Mouse (Mus musculus) cerebellum, postnatal 36 days (tissue): ENCODE data around the gene Iapp.
"Not testable (repeated sequence)": the region's sequence is repeated elsewhere in the genome, so short reads cannot be mapped to it uniquely, and the experiment has no call there.

Experiments
- DNase-seq, 2 experiments: peaks; one replicate each; pipeline ENCODE4 v3.0.0; 2021 to 2022; ENCODE audit warnings: mixed read lengths in 2 of 2

Gene Iapp

DNA sequence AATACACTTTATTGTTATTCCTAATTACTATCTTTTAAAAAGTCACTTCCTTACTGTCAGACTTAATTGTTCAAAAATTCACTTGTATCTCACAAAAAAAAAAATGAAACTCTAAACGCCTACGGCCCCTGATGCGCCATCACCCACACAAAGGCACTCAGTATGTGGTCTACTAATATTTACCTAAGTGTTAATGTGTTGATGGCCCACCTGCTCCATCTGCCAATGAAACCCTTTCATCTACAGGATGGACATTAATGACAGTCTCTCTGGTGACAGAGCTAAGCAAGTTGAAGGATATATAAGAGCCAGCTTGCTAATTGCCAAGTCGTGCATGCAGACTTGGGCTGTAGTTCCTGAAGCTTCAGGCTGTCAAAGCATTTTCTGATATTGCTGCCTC, at the start of gene Iapp:
Gene Iapp (plus strand): TSS at position 326 of the 400 bp plus-strand sequence.
- no peak for DNase-seq

DNA sequence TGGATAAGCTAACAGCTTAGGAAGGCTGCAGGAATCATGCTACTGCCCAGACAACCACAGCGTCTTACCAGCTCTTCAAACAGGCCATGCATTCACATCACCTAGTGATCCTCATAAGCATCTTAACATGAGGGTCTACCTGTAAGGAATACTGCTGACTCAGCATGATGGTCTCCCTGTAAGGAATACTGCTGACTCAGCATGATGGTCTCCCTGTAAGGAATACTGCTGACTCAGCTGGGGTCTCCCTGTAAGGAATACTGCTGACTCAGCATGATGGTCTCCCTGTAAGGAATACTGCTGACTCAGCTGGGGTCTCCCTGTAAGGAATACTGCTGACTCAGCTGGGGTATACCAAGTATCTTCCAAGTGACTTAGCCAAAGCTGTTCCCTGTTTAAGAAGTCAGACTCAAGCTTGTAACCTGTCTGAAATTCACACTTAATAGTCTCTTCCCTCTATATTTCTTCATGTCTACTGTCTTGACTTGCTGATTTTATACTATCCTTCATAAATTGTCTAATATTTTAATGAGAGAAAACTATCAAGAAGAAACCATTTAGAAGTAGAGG, 47.4 kb upstream of the Iapp start:
- not testable (repeated sequence) for DNase-seq

DNA sequence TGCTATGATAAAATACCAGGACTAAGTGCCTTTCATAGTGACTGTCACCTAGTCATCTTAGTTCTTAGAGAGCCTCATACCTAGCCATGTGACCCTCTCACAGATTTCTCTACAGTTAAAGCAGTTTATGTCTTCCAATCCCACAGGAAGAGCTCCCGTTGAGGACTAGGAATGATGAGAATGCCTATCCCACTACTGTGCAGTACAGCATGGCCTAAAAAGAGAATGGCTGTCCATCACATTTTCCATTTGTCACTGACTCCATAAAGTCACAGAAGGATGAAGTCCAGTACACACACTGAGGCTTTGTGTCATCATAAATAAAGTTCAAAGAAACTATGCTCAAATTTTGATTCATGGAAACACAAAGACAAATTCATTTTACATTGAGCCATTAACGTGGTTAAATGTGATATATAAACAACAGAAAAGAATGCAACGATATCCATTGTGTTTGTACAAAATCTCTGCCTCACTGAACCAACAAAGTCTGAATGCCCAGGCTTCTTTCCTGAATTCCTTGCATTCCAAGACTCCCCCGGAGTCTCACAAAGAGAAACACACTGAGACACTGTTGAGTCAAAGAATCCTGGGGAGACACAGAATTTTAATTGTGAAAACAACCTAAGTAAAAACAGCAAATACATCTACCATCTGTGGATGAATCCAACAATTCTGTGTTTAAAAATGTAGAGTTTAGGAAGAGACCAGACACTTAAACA, 22.3 kb upstream of the Iapp start:
- no peak for DNase-seq

DNA sequence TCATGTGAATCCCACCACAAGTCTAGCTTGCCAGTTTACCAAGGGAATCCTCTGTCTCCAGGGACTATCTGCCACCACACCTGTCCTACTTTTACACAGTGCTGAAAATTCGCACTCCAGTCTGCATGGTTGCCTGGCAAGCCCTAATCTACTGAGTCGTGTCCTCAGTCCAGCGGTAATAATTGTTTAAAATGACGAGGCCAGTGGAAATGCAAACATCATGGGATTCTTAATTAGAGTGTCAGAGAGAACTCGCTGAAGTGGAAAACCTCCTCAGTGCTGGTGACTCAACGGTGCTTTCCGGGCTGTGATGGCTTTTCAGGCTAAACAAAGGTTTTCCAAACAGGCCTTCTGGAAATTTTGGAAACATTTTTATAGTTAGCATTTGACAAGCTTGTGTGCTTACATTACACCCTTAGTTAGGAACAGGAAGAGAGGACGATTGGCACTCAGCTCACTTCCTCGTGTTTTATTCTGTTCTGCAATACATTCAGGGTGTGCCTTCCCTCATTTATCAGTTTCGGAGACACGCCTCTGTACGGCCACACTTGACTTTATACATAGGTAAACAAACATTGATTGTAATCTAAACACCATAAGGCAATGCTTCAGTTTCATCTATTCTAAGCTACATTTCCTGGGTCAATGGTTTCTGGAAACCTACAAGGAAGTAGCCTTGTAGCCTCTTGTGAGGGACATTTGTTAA, 8.7 kb upstream of the Iapp start:
- DNase-seq = no peak

DNA sequence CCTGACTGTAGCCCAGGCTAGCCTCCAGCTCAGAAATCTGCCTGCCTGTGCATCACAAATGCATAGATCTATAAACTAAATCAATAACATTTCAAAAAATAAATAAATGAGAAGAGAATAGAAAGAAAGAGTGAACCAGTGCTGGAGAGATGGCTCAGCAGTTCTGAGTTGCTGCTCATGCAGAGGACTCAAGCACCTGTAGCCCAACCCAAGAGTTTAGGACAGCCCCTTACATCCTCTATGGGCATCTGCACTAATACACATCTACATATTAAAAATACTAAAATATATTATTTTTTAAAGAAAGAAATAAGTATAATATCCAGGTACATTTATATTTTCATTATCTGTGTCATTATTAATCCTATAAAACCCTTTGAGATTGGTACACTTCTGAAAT, 6.9 kb downstream of the Iapp start:
- no peak for DNase-seq

DNA sequence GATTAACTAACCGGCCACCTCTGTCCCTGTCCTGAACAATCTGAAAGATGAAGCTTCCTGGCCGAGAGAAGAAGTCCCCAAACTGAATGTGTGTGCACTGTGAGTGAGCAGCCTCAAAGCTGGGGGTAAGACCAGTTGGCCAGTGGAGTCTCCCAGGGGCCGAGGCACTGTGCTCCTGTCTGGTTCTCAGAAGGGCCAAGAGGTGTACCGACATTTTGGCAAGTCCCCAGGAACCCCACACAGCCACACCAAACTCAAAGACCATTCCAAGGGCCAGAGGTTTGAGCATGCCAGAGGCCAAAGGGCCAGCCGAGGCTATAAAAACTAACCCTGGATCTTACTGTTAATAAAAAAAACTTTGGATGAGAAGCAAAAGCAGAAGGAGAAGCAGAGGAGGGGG, 16.1 kb downstream of the Iapp start:
- DNase-seq = no peak

DNA sequence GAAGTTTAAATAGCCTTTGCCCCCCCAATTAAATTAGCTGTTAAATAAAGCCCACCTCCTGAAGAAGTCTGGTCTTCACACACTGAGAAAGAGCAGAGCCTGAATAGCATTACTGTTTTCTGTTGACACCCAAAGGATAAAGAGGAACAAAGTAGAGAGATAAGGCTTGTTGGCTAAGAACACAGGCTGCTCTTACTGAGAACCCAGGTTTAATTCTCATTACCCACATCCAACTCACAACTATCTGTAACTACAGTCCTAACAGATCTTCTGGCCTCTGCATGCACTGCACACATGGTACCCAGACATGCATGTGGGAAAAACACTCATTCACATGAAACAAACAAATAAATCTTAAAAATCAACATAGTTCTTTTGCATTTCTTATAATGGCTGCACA, 18.9 kb downstream of the Iapp start:
- no peak for DNase-seq

DNA sequence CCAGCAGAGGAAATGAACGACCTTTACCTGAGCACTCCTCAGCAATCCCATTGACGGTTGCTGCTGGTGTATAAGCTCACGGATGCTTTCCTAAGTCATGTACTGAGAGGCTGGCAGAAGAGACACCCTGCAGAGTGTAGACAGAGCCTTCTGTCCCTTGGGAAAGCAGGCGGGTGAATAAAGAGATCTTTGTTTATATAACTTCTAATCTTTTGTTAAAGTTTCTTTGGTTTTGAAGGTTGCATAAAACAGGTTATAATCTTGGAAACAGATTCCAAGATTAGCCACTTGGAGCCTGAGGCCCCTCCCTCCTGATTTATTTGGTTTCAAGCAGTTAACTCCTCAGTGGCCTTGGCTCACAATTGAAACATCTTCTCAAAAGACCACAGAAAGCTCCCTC, 24.7 kb downstream of the Iapp start, which contains the start of gene Slco1a5:
Gene Slco1a5 (minus strand): TSS at position 101 of the 400 bp plus-strand sequence.
- no peak for DNase-seq

DNA sequence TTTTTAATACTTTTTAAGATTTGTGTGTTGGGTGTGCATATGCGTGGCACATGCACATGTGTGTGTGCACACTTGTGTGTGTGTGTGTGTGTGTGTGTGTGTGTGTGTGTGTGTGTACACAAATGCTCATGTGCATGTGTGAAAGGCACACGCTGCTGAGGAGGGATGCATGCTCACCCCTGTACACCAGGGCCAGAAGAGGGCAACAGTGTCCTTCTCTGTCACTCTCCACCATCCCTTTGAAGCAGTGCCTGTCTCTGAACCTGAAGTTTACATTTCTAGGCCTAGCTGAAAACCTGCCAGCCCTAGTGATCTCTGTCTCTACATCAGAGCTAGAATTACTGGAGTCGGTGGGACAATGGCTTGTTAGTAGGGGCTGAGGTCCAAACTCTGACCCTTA, 28.4 kb downstream of the Iapp start:
- DNase-seq = no peak

DNA sequence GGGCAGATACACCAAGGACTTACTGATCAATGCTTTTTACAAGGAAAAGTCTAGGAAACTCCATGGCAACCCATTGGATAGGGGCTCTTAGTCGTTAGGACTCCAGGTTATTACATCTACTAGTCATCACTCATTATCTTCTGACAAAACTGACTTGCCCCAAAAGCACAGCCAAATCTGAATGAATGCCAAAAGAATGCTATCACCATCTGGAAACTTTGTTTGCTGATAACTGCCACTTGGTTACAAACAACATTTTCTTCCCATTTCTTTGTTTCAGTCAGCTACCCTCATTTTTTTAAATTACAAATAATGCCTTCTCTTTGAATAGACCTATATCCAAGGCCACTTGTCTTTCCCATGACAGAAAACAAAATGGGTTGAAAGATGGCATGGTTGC, 31.0 kb downstream of the Iapp start:
- no peak for DNase-seq

DNA sequence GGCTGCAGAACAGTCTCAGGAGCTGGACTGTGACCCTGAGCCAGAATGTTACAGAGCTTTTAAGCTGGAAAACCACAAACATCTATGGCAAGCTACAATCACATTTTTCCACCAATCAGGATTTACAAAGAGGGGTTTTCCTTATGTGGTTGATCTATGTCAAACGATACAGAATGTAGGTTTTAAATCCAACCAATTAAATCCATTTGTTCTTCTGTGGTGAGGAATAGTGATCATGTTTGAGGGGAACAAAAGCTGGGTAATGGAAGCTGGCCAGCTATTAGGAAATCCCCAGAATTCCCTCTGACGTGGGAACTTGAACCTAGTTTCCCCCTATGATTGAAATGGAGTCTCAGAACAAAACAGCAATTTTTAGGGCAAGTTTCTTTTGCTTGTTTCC, 40.7 kb downstream of the Iapp start:
- DNase-seq = no peak

DNA sequence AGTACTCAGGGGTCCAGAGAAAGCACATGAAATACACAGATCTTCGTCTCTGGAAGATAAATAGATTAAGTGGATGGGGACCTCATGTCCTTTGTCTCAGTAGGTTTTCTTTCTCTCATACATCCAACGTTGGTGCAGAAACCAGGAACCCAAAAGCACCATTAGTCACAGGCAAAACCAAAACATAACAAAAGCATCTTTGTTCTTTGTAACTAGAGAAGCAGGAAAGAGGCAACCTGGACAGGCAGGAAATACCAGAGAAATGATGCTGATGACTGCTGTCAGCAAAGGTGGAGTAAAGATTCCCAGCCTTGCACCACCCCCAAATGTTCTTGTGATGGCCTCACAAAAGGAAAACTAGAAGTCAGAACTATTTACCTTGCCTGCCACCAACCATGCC, 41.4 kb downstream of the Iapp start:
- no peak for DNase-seq

DNA sequence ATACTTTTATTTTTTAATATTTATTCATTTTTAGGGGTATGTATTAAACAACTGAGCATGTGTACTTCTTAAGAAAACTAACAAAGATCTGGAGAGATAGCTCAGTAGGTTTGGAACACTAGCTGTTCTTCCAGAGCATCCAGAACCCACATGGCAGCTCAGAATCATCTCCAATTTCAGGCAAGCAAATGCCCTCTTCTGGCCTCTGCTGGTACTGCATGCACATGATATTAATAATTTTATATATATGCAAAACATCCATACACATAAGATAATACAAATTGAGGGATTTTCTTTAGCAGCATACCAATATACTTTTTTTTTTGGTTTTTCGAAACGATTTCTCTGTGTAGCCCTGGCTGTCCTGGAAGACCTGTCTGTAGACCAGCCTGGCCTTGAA, 45.3 kb downstream of the Iapp start:
- peak; percentile 13 to 52 for DNase-seq

DNA sequence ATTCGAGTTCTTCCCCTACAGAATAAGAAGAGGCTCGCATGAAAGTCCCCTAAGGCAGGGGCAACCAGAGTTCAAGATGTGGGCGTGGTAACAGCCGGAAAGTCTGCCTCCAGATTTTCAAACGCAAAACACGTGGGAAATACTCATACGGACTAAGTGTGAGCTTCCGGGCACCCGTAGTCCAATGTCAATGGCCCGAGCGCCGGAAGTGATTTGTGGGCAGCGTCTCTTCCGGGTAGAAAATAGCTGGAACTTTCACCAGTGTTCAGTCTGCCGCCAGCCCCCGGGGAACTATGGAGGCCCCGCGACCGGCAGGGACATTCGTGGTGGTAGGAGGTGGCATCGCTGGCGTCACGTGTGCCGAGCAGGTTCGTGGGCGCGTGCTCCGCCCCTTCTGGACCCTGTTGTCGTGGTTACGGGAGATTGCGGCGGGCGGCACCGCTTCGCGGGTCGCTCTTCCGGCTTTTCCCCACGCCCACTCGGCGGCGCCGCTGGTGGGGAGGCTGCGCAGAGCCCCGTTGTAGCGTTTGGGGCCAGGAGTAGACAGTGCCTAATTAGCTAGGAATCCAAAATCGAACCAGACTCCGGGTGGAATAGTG, 47.3 kb downstream of the Iapp start, which contains the start of gene Pyroxd1:
Gene Pyroxd1 (plus strand): TSS at position 215 of the 599 bp plus-strand sequence.
- peak; percentile 84 to 87 for DNase-seq

DNA sequence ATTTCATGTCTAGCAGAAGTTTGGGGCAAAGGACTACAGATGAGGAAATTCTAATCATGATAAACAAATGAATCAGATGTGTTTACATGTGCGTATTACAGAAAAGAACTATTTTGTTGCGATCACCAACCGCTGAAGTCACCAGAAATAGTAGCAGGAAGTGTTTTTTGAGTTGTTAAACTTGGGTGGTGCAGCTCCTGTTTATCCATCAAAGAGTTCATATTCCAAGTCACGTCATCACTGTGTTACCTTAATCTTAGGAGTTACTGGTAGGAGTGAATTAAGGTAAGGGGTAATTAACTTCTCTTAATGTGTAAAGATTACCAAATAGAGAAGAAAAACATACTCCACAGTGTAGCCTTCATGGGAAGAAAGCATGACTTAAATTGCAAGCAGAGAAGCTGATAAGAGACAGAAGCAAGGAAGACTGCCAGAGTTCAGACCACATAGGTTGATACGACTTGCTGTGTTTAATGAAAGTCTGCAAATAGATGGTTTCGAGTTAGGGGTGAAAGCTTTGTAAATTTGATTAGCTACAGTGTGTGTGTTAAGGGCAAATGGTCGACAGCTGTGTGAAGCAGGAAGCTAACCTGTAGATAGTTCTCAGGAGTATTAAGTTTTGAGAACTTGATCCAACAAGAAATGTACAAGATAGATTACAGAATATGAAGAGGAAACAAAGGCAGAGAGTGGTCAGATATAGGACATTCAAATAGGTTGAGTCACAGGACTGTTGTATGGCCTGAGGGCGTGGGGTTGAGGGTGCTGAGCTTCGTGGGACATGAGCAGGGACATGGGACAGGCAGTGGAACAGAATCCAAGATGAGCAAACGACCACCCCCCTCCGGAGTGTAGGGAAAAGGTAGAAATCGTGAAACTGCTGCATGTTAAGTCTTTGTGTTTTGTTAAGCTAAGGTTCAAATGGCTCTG, 48.2 kb downstream of the Iapp start:
- peak in 1 of 2 experiments; percentile 7 for DNase-seq

DNA sequence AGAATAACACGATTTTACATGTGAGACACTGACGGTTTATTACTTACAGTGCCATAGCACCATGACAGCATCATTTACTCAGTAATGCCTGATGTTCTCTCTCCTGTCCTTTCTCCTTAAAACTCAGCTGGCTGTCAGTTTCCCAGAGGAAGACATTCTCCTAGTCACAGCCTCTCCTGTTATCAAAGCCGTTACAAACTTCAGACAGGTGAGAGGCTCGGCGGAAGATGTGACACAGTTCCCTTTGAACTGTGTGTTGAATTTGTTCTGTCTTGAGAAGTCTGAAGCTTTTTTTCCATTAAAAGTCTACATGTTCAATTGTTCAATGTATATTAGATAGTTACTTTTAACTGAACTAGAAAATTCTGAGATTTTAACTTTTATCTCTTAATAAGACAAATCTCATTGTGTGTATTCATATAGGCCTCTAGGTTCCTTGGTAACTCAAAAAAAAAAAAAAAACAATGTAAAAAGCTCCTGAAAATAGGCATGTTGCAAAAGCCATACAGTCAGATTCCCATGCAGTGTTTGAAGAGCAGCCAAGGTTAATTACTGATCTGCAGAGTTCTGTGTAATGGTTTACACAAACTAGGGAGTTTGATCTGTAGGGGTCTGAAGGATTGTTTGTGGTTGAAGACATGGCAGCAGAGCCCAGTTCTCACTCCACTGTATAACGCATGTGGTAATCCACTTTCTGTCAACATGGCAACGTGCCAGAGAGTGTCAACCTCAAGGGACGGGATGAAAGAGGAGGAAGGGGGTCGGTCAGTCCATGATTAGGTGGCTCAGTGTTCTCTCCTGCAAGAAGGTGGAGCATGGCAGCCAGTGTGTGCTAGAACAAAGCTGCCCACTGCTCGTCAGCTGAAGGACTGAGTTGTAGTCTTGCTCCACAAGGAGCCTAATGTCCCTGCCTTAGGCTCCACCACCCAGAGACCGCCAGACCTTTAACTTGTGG, 49.5 kb downstream of the Iapp start:
- no peak for DNase-seq

DNA sequence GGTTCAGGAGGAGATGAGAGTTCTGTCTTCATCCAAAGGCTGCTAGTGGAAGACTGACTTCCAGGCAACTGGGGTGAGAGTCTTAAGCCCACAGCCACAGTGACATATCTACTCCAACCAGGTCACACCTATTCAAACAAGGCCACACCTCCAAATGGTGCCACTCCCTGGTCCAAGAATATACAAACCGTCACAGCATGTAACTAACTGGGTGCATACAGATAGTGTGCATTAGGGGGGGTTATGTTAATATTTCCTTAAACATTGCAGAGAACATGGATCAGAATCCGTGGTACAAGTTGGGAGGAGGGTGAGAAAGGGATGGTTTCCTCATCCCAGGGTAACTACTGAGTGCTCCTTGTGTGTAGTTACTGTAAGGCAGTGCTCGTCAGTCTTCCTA, 53.9 kb downstream of the Iapp start:
- DNase-seq = not testable (repeated sequence)
